9 mouse cellular contexts compared by ENCODE assay signal in the genomic region with DNA sequence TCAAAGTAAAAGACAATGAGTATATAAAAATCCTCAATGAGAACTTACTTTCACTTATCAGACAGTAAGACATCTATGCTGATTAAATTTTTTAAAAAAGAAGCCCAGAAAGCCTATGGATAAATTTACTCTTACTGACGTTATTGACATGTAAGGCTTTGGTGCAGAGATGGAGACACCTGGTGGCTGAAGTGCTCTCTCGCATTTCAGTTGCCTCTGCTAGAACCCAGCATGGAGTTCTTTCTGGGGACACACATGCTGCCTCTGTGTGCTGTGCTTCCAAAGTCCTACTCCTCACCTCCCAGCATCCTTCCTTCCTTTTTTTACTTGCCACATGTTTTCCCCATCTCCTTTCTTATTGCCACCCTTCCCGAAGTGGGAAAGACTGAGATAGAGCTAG. TPM values are rescaled to one million over a fixed set of nuclear protein-coding genes. Genes with fewer than 3 reads are reported as not detected.
DNase-seq lines count a peak whose midpoint lies in the region; ATAC-seq lines count a peak whose summit lies in the region.
"Had no signal": no experiment of that assay in that cellular context is flagged by ENCODE, and none has a peak within 500 bp of the region (broad histone marks: within the 10 kb centered on the region; RNA-seq: fewer than 3 reads in every experiment).

No protein-coding gene starts in this region.

- H3K36me3 ChIP-seq in heart, embryonic 11.5 days (ENCODE audit: control insufficient read depth, insufficient read depth, low read length), result no peaks in the 10 kb centered on the region
- H3K36me3 ChIP-seq in midbrain, embryonic 16.5 days (ENCODE audit: control insufficient read depth, insufficient read depth, low read length), result no peaks in the 10 kb centered on the region
- H3K36me3 ChIP-seq: liver, embryonic 13.5 days had no signal

- intact Hi-C loops in heart, postnatal 10 days (cut with DNase I), result loop anchor here (1.0 to 10.0 kb wide), 4 partner anchors 145 to 408 kb away; no protein-coding TSS in a partner anchor

- H3K27ac ChIP-seq in heart, embryonic 11.5 days (ENCODE audit: low read depth, low read length), result no peak overlapping the region
- H3K27ac ChIP-seq in midbrain, embryonic 16.5 days (ENCODE audit: low read length), result no peak overlapping the region
- H3K27ac ChIP-seq: liver, embryonic 13.5 days had no signal

- no peak overlapping the region for H3K4me2 ChIP-seq in heart, embryonic 11.5 days
- H3K4me2 ChIP-seq in midbrain, embryonic 16.5 days (ENCODE audit: low read length), result no peak overlapping the region
- H3K4me2 ChIP-seq: liver, embryonic 13.5 days had no signal

- ATAC-seq in heart, embryonic 11.5 days (replicated peaks; ENCODE audit: insufficient number of reproducible peaks, low FRiP score, low TSS enrichment), result no peak
- ATAC-seq in midbrain, embryonic 16.5 days, result peak; percentile 84

- no peak overlapping the region for H3K4me3 ChIP-seq in heart, embryonic 11.5 days (ENCODE audit: low read depth, low read length)
- no peak overlapping the region for H3K4me3 ChIP-seq in midbrain, embryonic 16.5 days (ENCODE audit: low read depth, low read length)
- H3K4me3 ChIP-seq: liver, embryonic 13.5 days had no signal

- H3K4me1 ChIP-seq in heart, embryonic 11.5 days (ENCODE audit: control insufficient read depth, insufficient read depth, low read length), result no peaks in the 10 kb centered on the region
- peaks cover 4% of the 10 kb centered on the region; the same call in 1 of the 2 replicates for H3K4me1 ChIP-seq in midbrain, embryonic 16.5 days (ENCODE audit: control insufficient read depth, insufficient read depth, low read length)
- H3K4me1 ChIP-seq: liver, embryonic 13.5 days had no signal

- peak; percentile 39 to 47 for DNase-seq in heart, postnatal 10 days
- peak; percentile 59 for DNase-seq in ES-CJ7 (ENCODE audit: low read depth, low spot score)
- peak; percentile 39 for DNase-seq in cerebellum, adult 9-11 months
- DNase-seq in frontal cortex, postnatal 25 days (ENCODE audit: low spot score in 2 of 2), result peak; percentile 25 to 56
- peak; percentile 43 to 64 for DNase-seq in layer of hippocampus, postnatal 36 days
- DNase-seq in thymus, postnatal 36 days, result peak; percentile 11 to 28
- DNase-seq: liver, embryonic 13.5 days had no signal

- H3K9ac ChIP-seq in heart, embryonic 11.5 days (ENCODE audit: low read depth, low read length), result no peak overlapping the region
- H3K9ac ChIP-seq in midbrain, embryonic 16.5 days (ENCODE audit: low read depth, low read length), result no peak overlapping the region
- H3K9ac ChIP-seq: liver, embryonic 13.5 days had no signal

- no peaks in the 10 kb centered on the region for H3K9me3 ChIP-seq in heart, embryonic 11.5 days (replicated peaks; ENCODE audit: control insufficient read depth, low read length)
- H3K9me3 ChIP-seq in midbrain, embryonic 16.5 days (replicated peaks; ENCODE audit: control insufficient read depth, low read length, poor library complexity, severe bottlenecking), result no peaks in the 10 kb centered on the region
- H3K9me3 ChIP-seq: liver, embryonic 13.5 days had no signal

- no peaks in the 10 kb centered on the region for H3K27me3 ChIP-seq in heart, embryonic 11.5 days (ENCODE audit: control insufficient read depth, insufficient read depth, low read length)
- no peaks in the 10 kb centered on the region for H3K27me3 ChIP-seq in midbrain, embryonic 16.5 days (ENCODE audit: control insufficient read depth, insufficient read depth, low read depth, low read length)
- H3K27me3 ChIP-seq: liver, embryonic 13.5 days had no signal

- 25% methylated on average over 3 of the region's 3 CpGs for WGBS in heart, embryonic 11.5 days (ENCODE audit: insufficient replicate concordance)
- WGBS in midbrain, embryonic 16.5 days, result 24% methylated on average over 3 of the region's 3 CpGs

RNA-seq across cellular contexts. Expression of gene Lrrc6, which starts 58.4 kb away (rescaled TPM):
- not detected for total RNA-seq in heart, postnatal 10 days (2021)
- 0.24 TPM in 1 of 2 replicates, not detected in the other for polyA plus RNA-seq in heart, embryonic 11.5 days (2014; fragmentation: Nextera tagmentation; extraction: Ambion mirVana)
- total RNA-seq in layer of hippocampus, postnatal 36 days (2021), result 1 to 10 TPM; 2.3 to 2.6 TPM
- polyA plus RNA-seq in midbrain, embryonic 16.5 days (2015; fragmentation: Nextera tagmentation; extraction: Ambion mirVana), result 1.7 and 2.9 TPM in 2 replicates
- polyA plus RNA-seq: liver, embryonic 13.5 days had no signal
